In genomic region chr8:84947241-84947545, GRCm38 (mm10) we compare ENCODE assay signal across 9 mouse cellular contexts. TPM values are rescaled to one million over a fixed set of nuclear protein-coding genes. Genes with fewer than 3 reads are reported as not detected.
A peak's percentile ranks its signal among the peaks of the same experiment; 100 is the strongest.
DNase-seq lines count a peak whose midpoint lies in the region; ATAC-seq and TF ChIP-seq lines count a peak whose summit lies in the region.
"Had no signal": no experiment of that assay in that cellular context is flagged by ENCODE, and none has a peak within 500 bp of the region (broad histone marks: within the 10 kb centered on the region; RNA-seq: fewer than 3 reads in every experiment).

No protein-coding gene starts in this region.

- peaks cover 85% of the 10 kb centered on the region for H3K27me3 ChIP-seq in heart, embryonic 15.5 days
- peaks cover 68% of the 10 kb centered on the region for H3K27me3 ChIP-seq in CH12.LX (replicated peaks)

- TF ChIP-seq CTCF in CH12.LX (conservative IDR thresholded peaks at IDR 0.05 in 1 of 2, IDR thresholded peaks at IDR 0.05 in 1 of 2; ENCODE audit: low read depth in 2 of 2, low read length in 2 of 2), result no peak

- no peak for TF ChIP-seq RAD21 in CH12.LX (IDR thresholded peaks at IDR 0.05; ENCODE audit: low read depth, low read length)

- in situ Hi-C loops in CH12.LX (cut with MboI; ENCODE audit: low pct_ligation_motif_present, low pct_unique_long_range_greater_than_20kb, low sequenced_read_pairs), result no loop called here

- no peak for DNase-seq in heart, adult 9 months (ENCODE audit: low spot score in 2 of 2)
- no peak for DNase-seq in CH12.LX (ENCODE audit: extremely low read depth)
- peak; percentile 63 for DNase-seq in forelimb bud, embryonic 11.5 days (ENCODE audit: low read depth, low spot score)
- peak; percentile 65 for DNase-seq in lung, postnatal 14 days
- peak; percentile 68 for DNase-seq in thymus, postnatal 4 days
- DNase-seq in layer of hippocampus, adult 18-20 months (ENCODE audit: low spot score in 2 of 2), result no peak

- TF ChIP-seq POLR2A in CH12.LX (IDR thresholded peaks at IDR 0.05; ENCODE audit: low read depth, low read length), result no peak

- H3K9ac ChIP-seq in heart, embryonic 15.5 days, result no peak overlapping the region
- H3K9ac ChIP-seq in CH12.LX (ENCODE audit: insufficient read depth, low read depth), result no peak overlapping the region

- 13% methylated on average over 9 of the region's 9 CpGs for WGBS in heart, embryonic 15.5 days

- H3K36me3 ChIP-seq in heart, embryonic 15.5 days, result no peaks in the 10 kb centered on the region
- H3K36me3 ChIP-seq in CH12.LX (replicated peaks in 1 of 2; ENCODE audit: control insufficient read depth in 1 of 2, insufficient read depth in 1 of 2, low read length in 1 of 2), result no peaks in the 10 kb centered on the region

- H3K4me2 ChIP-seq in heart, embryonic 15.5 days, result no peak overlapping the region
- no peak overlapping the region for H3K4me2 ChIP-seq in CH12.LX (ENCODE audit: insufficient read depth, low read depth, poor library complexity, severe bottlenecking)

- no peak overlapping the region for H3K27ac ChIP-seq in heart, embryonic 15.5 days
- no peak overlapping the region for H3K27ac ChIP-seq in CH12.LX (ENCODE audit: insufficient read depth, low read depth)

- H3K4me1 ChIP-seq in heart, embryonic 15.5 days (replicated peaks), result peaks cover 15% of the 10 kb centered on the region
- H3K4me1 ChIP-seq in CH12.LX (ENCODE audit: control insufficient read depth in 1 of 2, insufficient read depth in 2 of 2), result peaks cover 0 to 9% of the 10 kb centered on the region in 2 experiments; a peak in 2 of 4 replicates

- dilution Hi-C loops in CH12.LX (cut with MboI; ENCODE audit: extremely low pct_ligation_motif_present, extremely low pct_unique_long_range_greater_than_20kb, low sequenced_read_pairs), result no loop called here

- no peaks in the 10 kb centered on the region for H3K79me2 ChIP-seq in CH12.LX (replicated peaks; ENCODE audit: control insufficient read depth, extremely low read depth, insufficient read depth, poor library complexity, severe bottlenecking)

- TF ChIP-seq EP300 in CH12.LX (IDR thresholded peaks at IDR 0.05; ENCODE audit: low read length), result no peak

- ATAC-seq in heart, embryonic 15.5 days (replicated peaks; ENCODE audit: insufficient number of reproducible peaks, insufficient read depth, low FRiP score, low read depth), result 0 out of 2 replicates have a peak, but pooled peaks have one; percentile 21
- ATAC-seq in erythroid progenitor cell, adult 5-6 weeks (replicated peaks; ENCODE audit: low FRiP score, poor library complexity, severe bottlenecking), result no peak

- H3K9me3 ChIP-seq in heart, embryonic 15.5 days (replicated peaks), result no peaks in the 10 kb centered on the region
- H3K9me3 ChIP-seq in CH12.LX (replicated peaks; ENCODE audit: low read length), result peaks cover 2% of the 10 kb centered on the region

- H3K4me3 ChIP-seq in heart, embryonic 15.5 days, result no peak overlapping the region
- no peak overlapping the region for H3K4me3 ChIP-seq in CH12.LX (replicated peaks in 1 of 3; ENCODE audit: low read depth in 2 of 3, low read length in 2 of 3, poor library complexity in 1 of 3)

TF ChIP-seq in CH12.LX, 34 proteins besides CTCF, POLR2A, EP300 and RAD21:
- TF ChIP-seq NELFE (IDR thresholded peaks at IDR 0.05; ENCODE audit: low read depth, low read length) (no peak), SIN3A (IDR thresholded peaks at IDR 0.05; ENCODE audit: low read length) (peak; percentile 99), MXI1 (IDR thresholded peaks at IDR 0.05; ENCODE audit: low read depth, low read length) (peak; percentile 68; the same call in 1 of the 2 replicates), USF1 (IDR thresholded peaks at IDR 0.05; ENCODE audit: low read depth, low read length) (no peak), HCFC1 (IDR thresholded peaks at IDR 0.05; ENCODE audit: low read depth, low read length) (no peak), CHD1 (IDR thresholded peaks at IDR 0.05; ENCODE audit: low read depth, low read length) (no peak), POLR2AphosphoS2 (IDR thresholded peaks at IDR 0.05; ENCODE audit: low read depth, low read length) (no peak), SMC3 (IDR thresholded peaks at IDR 0.05; ENCODE audit: low read depth, low read length) (no peak)

RNA-seq across cellular contexts. Expression of gene Rtbdn, which starts 0.4 kb away (rescaled TPM):
- polyA plus RNA-seq in heart, embryonic 15.5 days (2015; fragmentation: Nextera tagmentation; extraction: Ambion mirVana), result 0.26 TPM in 1 of 2 replicates, not detected in the other
- 0.17 and 0.21 TPM in 2 replicates for total RNA-seq in CH12.LX (2012; rRNA removed)
- not detected in 2 replicates for total RNA-seq in CH12.LX (2014; rRNA removed)
- polyA plus RNA-seq in CH12.LX (2012; ENCODE audit: insufficient read length, low read depth), result 0.93 and 1.8 TPM in 2 replicates
- total RNA-seq in layer of hippocampus, adult 18-20 months (2021), result 1 to 10 TPM in 1 of 2 experiments, under 1 TPM in 1; 0.87 to 1.1 TPM
- not detected in 2 replicates for total RNA-seq in erythroid progenitor cell, adult 5-6 weeks (2015; ENCODE audit: low replicate concordance)
- total RNA-seq in erythroid progenitor cell, adult 5-6 weeks (2017; ENCODE audit: low replicate concordance), result not detected in 2 replicates

RNA-seq across cellular contexts. Expression of gene Mast1, which starts 10.0 kb away (rescaled TPM):
- 0.09 and 0.41 TPM in 2 replicates for polyA plus RNA-seq in heart, embryonic 15.5 days (2015; fragmentation: Nextera tagmentation; extraction: Ambion mirVana)
- total RNA-seq in CH12.LX (2012; rRNA removed) (0.08 and 0.21 TPM in 2 replicates), CH12.LX (2014; rRNA removed) (not detected in 2 replicates)
- polyA plus RNA-seq in CH12.LX (2012; ENCODE audit: insufficient read length, low read depth), result 0.34 and 0.55 TPM in 2 replicates
- 10 to 100 TPM; 71.8 to 73.3 TPM for total RNA-seq in layer of hippocampus, adult 18-20 months (2021)
- total RNA-seq in erythroid progenitor cell, adult 5-6 weeks (2015; ENCODE audit: low replicate concordance), result not detected in 2 replicates
- total RNA-seq in erythroid progenitor cell, adult 5-6 weeks (2017; ENCODE audit: low replicate concordance), result not detected in 2 replicates

RNA-seq across cellular contexts. Expression of gene Gm49661, which starts 22.0 kb away (rescaled TPM):
- polyA plus RNA-seq in heart, embryonic 15.5 days (2015; fragmentation: Nextera tagmentation; extraction: Ambion mirVana), result not detected in 2 replicates
- total RNA-seq in CH12.LX (2012; rRNA removed), result 1.8 and 3.1 TPM in 2 replicates
- total RNA-seq in CH12.LX (2014; rRNA removed), result not detected in 2 replicates
- not detected in 2 replicates for polyA plus RNA-seq in CH12.LX (2012; ENCODE audit: insufficient read length, low read depth)
- total RNA-seq in layer of hippocampus, adult 18-20 months (2021), result not detected
- not detected in 2 replicates for total RNA-seq in erythroid progenitor cell, adult 5-6 weeks (2015; ENCODE audit: low replicate concordance)
- not detected in 2 replicates for total RNA-seq in erythroid progenitor cell, adult 5-6 weeks (2017; ENCODE audit: low replicate concordance)
- polyA plus RNA-seq: stomach, embryonic 16.5 days had no signal

RNA-seq across cellular contexts. Expression of gene Prdx2, which starts 22.2 kb away (rescaled TPM):
- 596 and 644 TPM in 2 replicates for polyA plus RNA-seq in heart, embryonic 15.5 days (2015; fragmentation: Nextera tagmentation; extraction: Ambion mirVana)
- total RNA-seq in CH12.LX (2012; rRNA removed) (218 and 231 TPM in 2 replicates), CH12.LX (2014; rRNA removed) (231 and 232 TPM in 2 replicates)
- polyA plus RNA-seq in CH12.LX (2012; ENCODE audit: insufficient read length, low read depth), result 158 and 159 TPM in 2 replicates
- 100 to 1,000 TPM; 319 to 358 TPM for total RNA-seq in layer of hippocampus, adult 18-20 months (2021)
- 2,168 and 2,598 TPM in 2 replicates for total RNA-seq in erythroid progenitor cell, adult 5-6 weeks (2015; ENCODE audit: low replicate concordance)
- total RNA-seq in erythroid progenitor cell, adult 5-6 weeks (2017; ENCODE audit: low replicate concordance), result 2,812 and 2,913 TPM in 2 replicates

RNA-seq across cellular contexts. Expression of gene Rnaseh2a, which starts 22.4 kb away (rescaled TPM):
- polyA plus RNA-seq in heart, embryonic 15.5 days (2015; fragmentation: Nextera tagmentation; extraction: Ambion mirVana), result 62.9 and 83.7 TPM in 2 replicates
- total RNA-seq in CH12.LX (2012; rRNA removed), result 104 and 115 TPM in 2 replicates
- 71.6 and 76.2 TPM in 2 replicates for total RNA-seq in CH12.LX (2014; rRNA removed)
- 83.1 and 88.1 TPM in 2 replicates for polyA plus RNA-seq in CH12.LX (2012; ENCODE audit: insufficient read length, low read depth)
- total RNA-seq in layer of hippocampus, adult 18-20 months (2021), result 10 to 100 TPM; 41.8 to 46.2 TPM
- total RNA-seq in erythroid progenitor cell, adult 5-6 weeks (2015; ENCODE audit: low replicate concordance), result 82.6 and 141 TPM in 2 replicates
- 63.3 and 93.8 TPM in 2 replicates for total RNA-seq in erythroid progenitor cell, adult 5-6 weeks (2017; ENCODE audit: low replicate concordance)

Comparison
In these comparisons a context has a peak if more than half of its experiments do, and no peak if none do; other contexts are left out.
1. DNase-seq: peak in forelimb bud, embryonic 11.5 days (single experiment), lung, postnatal 14 days (single experiment) and thymus, postnatal 4 days (single experiment); none in heart, adult 9 months (0 of 2), CH12.LX (single experiment) and layer of hippocampus, adult 18-20 months (0 of 2).
2. RNA of gene Mast1, which starts 10.0 kb away (total RNA-seq): 71.8 to 73.3 TPM in layer of hippocampus, adult 18-20 months; 0.08 to 0.21 TPM in CH12.LX and not detected in erythroid progenitor cell, adult 5-6 weeks; every median in the first group is over 10 times any median in the second.